Mouse (Mus musculus) hindbrain, embryonic 16.5 days (tissue): ENCODE results near the gene Slc29a1. TPM values are rescaled to one million over a fixed set of nuclear protein-coding genes. Genes with fewer than 3 reads are reported as not detected.

Source experiments
- ATAC-seq: fragments of 200-750 bp; cut with Nextera tagmentation; 2 replicates; pipeline ENCODE4 v1.8.0; 2017; ENCODE audit warnings: moderate TSS enrichment, moderate library complexity
- H3K27ac ChIP-seq: fragments of 300-500 bp; sonication (generic); 2 replicates; pipeline ENCODE4 v1.5.1; 2014; ENCODE audit warnings: low read depth, mild to moderate bottlenecking, control low read depth, low read length, moderate library complexity
- H3K27me3 ChIP-seq: fragments of 300-500 bp; sonication (generic); replicated peaks from 2 replicates; pipeline ENCODE4 v1.6.1; 2014; ENCODE audit warnings: low read length; ENCODE audit not compliant: control insufficient read depth, insufficient read depth
- H3K36me3 ChIP-seq: fragments of 300-500 bp; sonication (generic); 2 replicates; pipeline ENCODE4 v1.6.1; 2014; ENCODE audit warnings: mild to moderate bottlenecking, low read length, moderate library complexity, mixed read lengths; ENCODE audit not compliant: control insufficient read depth, insufficient read depth
- H3K4me1 ChIP-seq: fragments of 300-500 bp; sonication (generic); 2 replicates; pipeline ENCODE4 v1.6.1; 2014; ENCODE audit warnings: low read depth, low read length; ENCODE audit not compliant: control insufficient read depth, insufficient read depth
- H3K4me2 ChIP-seq: fragments of 300-500 bp; sonication (generic); 2 replicates; pipeline ENCODE4 v1.6.1; 2014; ENCODE audit warnings: mild to moderate bottlenecking, low read length, control low read depth, moderate library complexity
- H3K4me3 ChIP-seq: fragments of 300-500 bp; sonication (generic); 2 replicates; pipeline ENCODE4 v1.5.1; 2014; ENCODE audit warnings: mild to moderate bottlenecking, low read length, control low read depth, moderate library complexity
- H3K9ac ChIP-seq: fragments of 300-500 bp; sonication (generic); 2 replicates; pipeline ENCODE4 v1.6.1; 2014; ENCODE audit warnings: low read depth, mild to moderate bottlenecking, control low read depth, low read length, moderate library complexity
- H3K9me3 ChIP-seq: fragments of 300-500 bp; sonication (generic); 2 replicates; pipeline ENCODE4 v1.6.1; 2014; ENCODE audit warnings: mild to moderate bottlenecking, low read length, moderate library complexity; ENCODE audit not compliant: control insufficient read depth
- WGBS: fragments of 180-500 bp; shearing (Covaris S2); extraction: QIAGEN DNeasy Blood & Tissue Kit; methylation state at CpG from one replicate; pipeline ENCODE4 v1.1.7; 2014; 5-methylcytosine and 5-hydroxymethylcytosine counted together
- polyA plus RNA-seq: library from polyadenylated mRNA; unstranded; fragments of >200 nt; fragmentation: Nextera tagmentation; extraction: Ambion mirVana; gene quantifications from 2 replicates; pipeline ENCODE4 v1.2.1, GENCODE M21; 2015

Slc29a1 gene
- polyA plus RNA-seq, 1 experiment from 2014 or later: 56.5 TPM

DNA sequence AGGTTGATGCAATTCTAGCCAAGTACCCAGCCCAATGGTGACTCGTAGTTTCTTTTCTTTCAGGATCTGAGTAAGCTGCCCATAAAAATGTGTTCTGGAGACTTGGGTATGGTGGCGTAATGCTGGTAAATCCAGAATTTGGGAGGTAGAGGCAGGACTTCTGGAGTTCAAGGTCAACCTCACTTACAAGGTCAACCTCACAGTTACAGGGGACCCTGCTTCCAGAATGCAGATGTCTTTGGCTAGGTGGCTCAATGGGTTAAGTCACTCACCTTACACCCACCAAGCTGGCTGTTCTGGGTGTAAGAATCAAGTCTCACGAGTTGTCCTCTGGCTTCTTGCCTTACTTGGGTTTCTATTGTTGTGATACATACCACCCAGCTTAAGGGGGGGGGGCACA is 17.3 kb upstream of the Slc29a1 start:
- Histone ChIP-seq H3K9me3 (no peaks in the 10 kb centered on the region), H3K4me1 (peaks cover 3% of the 10 kb centered on the region; the same call in 1 of the 2 replicates), H3K27ac (no peak overlapping the region), H3K9ac (no peak overlapping the region), H3K36me3 (no peaks in the 10 kb centered on the region), H3K27me3 (no peaks in the 10 kb centered on the region; the same call in 1 of the 2 replicates), H3K4me2 (no peak overlapping the region), H3K4me3 (no peak overlapping the region)
- WGBS: 87% methylated on average over 3 of the region's 3 CpGs
- ATAC-seq: no peak

DNA sequence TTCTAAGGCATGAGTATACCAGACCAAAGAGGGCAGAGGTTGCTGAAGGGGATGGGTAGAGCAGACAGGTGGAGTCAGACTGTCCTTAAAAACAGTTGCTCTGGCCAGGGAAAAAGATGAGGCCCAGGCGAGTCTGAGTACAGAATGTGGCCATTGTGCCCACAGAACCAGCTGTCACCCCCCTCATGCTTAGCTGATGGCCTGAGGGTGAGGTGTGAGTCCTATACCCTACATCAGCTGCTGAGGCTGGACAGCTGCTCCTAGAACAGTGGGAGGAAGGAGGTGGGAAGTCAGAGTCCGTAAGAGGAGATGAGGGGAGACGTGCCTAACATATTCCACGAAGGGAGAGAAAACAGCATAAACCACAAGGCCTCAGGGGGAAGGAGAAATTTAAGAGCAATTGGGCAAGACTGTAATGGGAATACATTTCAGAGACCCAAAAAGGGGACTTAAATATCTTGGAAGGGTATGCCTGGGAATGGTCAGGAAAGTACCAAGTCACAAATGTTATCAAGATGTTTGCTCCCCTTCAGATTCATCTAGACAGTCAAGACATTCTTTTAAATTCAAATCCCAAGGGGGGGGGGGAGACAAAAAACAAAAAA is 16.7 kb upstream of the Slc29a1 start:
- no peaks in the 10 kb centered on the region for H3K36me3 ChIP-seq
- H3K4me2 ChIP-seq: no peak overlapping the region
- peaks cover 3% of the 10 kb centered on the region; the same call in 1 of the 2 replicates for H3K4me1 ChIP-seq
- H3K27ac ChIP-seq: no peak overlapping the region
- H3K27me3 ChIP-seq: no peaks in the 10 kb centered on the region; the same call in 1 of the 2 replicates
- no peak overlapping the region for H3K4me3 ChIP-seq
- WGBS: 61% methylated on average over 4 of the region's 4 CpGs
- no peak overlapping the region for H3K9ac ChIP-seq
- no peaks in the 10 kb centered on the region for H3K9me3 ChIP-seq
- ATAC-seq: no peak

DNA sequence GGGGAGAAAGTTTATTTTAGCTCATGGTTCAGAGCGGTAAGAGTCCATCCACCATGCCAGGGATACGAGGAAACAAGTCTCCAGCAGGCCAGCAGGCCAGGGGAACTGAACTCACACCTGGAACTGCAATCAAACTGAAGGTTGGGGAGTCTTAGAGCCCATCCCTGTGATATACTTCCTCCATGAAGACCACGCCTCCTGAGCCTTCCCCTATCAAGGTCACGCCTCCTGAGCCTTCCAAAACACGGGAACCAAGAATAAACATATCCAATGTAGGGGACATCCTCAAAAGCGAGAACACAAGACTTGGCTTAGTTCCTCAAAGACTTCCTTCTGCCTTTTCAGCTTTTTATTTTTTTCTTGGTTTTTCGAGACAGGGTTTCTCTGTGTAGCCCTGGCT is 13.5 kb upstream of the Slc29a1 start:
- Histone ChIP-seq H3K4me2 (no peak overlapping the region), H3K27ac (no peak overlapping the region), H3K36me3 (no peaks in the 10 kb centered on the region), H3K4me1 (no peaks in the 10 kb centered on the region), H3K4me3 (no peak overlapping the region), H3K27me3 (no peaks in the 10 kb centered on the region), H3K9ac (no peak overlapping the region), H3K9me3 (no peaks in the 10 kb centered on the region)
- WGBS: 86% methylated on average over 7 of the region's 7 CpGs
- no peak for ATAC-seq

DNA sequence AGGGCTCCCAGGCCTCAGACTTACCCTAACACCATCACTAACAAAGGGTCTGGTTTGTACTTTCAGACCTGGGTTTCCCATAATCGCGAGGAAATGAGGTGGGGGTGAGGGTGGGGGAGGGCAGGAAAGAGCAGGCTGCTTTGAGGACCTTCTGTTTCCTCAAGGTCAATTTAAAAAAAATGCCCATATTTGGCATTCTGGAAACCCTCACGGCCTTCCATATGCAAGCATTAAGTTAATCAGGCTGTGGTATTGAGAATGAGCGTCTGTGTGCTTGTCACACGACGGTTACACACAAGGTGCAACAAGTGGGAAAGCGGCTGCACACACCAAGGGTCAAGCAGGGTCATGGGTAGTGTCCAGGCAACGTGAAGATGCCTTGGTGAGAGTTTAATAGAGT is 12.6 kb upstream of the Slc29a1 start:
- Histone ChIP-seq H3K4me2 (no peak overlapping the region), H3K9ac (no peak overlapping the region), H3K9me3 (no peaks in the 10 kb centered on the region), H3K27ac (no peak overlapping the region), H3K4me1 (no peaks in the 10 kb centered on the region), H3K4me3 (no peak overlapping the region), H3K27me3 (no peaks in the 10 kb centered on the region), H3K36me3 (no peaks in the 10 kb centered on the region)
- WGBS: 84% methylated on average over 8 of the region's 8 CpGs
- no peak for ATAC-seq

DNA sequence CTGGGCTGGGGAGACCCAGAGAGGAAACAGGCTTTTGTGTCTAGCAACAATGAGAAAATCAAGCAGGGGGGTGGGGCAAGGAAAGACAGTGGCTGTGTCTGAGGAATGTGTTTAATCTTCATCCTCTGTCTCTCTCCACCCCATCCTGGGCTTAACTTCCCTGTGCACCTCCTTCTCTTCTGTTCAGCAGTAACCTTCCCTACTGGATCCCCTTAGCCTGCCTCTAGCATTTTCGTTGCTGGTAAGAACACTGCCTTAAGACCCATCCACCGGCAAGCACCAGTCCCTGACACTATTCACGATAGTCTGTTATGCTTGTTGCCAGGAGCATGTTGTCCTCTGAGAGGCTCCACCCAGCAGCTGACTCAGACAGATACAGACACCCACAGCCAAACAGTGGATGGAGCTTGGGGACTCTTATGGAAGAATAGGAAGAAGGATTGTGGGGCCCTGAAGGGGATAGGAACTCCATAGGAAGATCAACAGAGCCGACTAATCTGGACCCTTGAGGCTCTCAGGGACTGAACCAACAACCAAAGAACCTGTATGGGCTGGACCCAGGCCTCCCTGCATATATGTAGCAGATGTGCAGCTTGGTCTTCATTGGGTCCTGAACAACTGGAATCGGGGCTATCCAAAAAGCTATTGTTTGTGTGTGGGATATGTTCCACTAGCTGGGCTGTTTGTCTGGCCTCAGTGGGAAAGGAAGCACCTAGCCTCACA is 10.9 kb upstream of the Slc29a1 start:
- Histone ChIP-seq H3K27me3 (no peaks in the 10 kb centered on the region), H3K4me3 (no peak overlapping the region), H3K36me3 (no peaks in the 10 kb centered on the region), H3K27ac (no peak overlapping the region), H3K9me3 (no peaks in the 10 kb centered on the region), H3K9ac (no peak overlapping the region), H3K4me2 (no peak overlapping the region), H3K4me1 (no peaks in the 10 kb centered on the region)
- ATAC-seq: no peak; the same call in 1 of the 2 replicates
- 33% methylated on average over 5 of the region's 5 CpGs for WGBS

DNA sequence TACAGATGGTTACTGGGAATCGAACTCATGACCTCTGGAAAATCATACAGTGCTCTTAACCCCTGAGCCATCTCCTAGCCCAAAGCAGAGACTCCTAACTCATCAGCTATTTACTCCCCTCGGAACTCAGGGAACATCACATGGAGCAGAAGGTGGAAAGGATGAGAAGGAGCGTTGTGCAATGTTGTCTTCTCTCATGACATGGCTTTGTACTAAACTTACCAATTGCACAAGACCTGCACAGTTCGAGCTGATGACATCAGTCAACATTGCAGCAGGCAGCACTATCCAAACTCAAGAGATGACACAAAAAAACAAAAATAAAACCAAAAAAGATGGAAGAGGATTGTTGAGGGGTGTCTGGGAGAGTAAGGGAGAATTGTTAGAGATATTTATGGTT is 9.0 kb upstream of the Slc29a1 start:
- Histone ChIP-seq H3K9ac (no peak overlapping the region), H3K27me3 (no peaks in the 10 kb centered on the region), H3K4me3 (no peak overlapping the region), H3K36me3 (no peaks in the 10 kb centered on the region), H3K9me3 (no peaks in the 10 kb centered on the region), H3K27ac (no peak overlapping the region), H3K4me1 (no peaks in the 10 kb centered on the region), H3K4me2 (no peak overlapping the region)
- 88% methylated on average over 4 of the region's 4 CpGs for WGBS
- ATAC-seq: no peak

DNA sequence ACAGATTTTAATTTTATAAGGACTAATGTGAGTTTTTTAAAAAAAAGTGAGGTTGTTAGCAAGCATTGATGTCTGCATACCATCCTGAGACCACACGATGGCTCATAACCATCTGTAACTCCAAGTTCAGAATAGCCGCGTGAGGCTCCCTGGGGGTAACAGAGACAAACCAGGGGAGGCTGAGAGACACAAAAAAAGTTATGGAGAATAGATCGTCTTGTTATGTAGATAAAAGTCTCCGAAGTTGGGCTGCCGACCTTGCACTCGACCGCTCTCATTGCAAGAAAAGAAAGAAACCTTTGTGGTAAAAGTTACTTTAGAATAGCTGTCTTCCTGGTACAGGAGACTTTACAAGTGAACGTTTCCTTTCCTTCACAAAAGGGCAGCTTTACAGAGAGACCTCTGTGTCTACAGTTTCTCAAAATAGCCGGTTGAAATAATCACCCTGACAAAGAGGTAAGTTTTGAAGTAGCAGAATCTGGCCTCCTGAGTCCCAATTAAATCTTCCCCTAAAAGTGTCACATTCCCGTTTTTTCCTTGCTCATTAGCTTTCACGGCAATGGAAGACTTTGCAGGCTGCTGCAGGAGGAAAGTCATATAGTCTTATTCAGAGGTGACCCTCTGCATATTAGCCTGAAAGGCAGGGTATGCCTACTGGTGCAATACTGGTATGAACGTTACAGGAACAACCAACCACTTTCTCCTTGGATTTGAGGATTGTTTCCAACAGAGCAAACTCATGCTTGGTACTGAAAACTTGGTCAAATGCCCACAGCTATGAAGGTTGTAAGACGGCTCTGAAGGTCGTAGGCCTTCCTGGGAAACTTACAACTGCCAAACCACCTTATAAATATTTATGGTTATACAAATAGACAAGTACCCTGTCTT is 7.8 kb upstream of the Slc29a1 start:
- WGBS: 82% methylated on average over 15 of the region's 15 CpGs
- Histone ChIP-seq H3K4me3 (no peak overlapping the region), H3K9ac (no peak overlapping the region), H3K4me2 (no peak overlapping the region), H3K27me3 (no peaks in the 10 kb centered on the region), H3K27ac (no peak overlapping the region), H3K4me1 (no peaks in the 10 kb centered on the region), H3K9me3 (no peaks in the 10 kb centered on the region), H3K36me3 (no peaks in the 10 kb centered on the region)
- no peak for ATAC-seq

DNA sequence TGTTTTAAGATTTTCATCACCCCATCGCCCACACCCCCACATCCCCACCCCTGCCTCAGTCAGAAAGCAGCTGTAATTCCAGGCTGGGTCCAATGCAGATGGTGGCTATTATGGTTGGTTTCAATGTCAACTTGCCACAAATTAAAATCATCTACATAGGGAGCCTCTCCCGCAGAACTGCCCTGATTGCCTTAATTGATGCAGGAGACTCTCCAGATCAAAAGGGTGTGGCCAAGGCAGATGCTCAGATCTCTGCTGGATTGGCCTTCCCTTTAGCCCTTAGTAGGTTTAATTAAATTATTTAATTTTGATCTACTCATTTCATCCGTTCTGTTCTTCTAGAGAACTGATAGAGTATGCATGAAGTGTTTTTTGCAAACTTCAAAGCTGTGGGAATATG is 3.6 kb upstream of the Slc29a1 start:
- no peaks in the 10 kb centered on the region for H3K36me3 ChIP-seq
- no peak overlapping the region for H3K9ac ChIP-seq
- H3K4me1 ChIP-seq: peaks cover 5% of the 10 kb centered on the region
- H3K9me3 ChIP-seq: no peaks in the 10 kb centered on the region
- no peak overlapping the region for H3K4me3 ChIP-seq
- WGBS: 72% methylated on average over 3 of the region's 3 CpGs
- no peak overlapping the region for H3K27ac ChIP-seq
- H3K4me2 ChIP-seq: no peak overlapping the region
- ATAC-seq: no peak
- H3K27me3 ChIP-seq: peaks cover 12% of the 10 kb centered on the region

DNA sequence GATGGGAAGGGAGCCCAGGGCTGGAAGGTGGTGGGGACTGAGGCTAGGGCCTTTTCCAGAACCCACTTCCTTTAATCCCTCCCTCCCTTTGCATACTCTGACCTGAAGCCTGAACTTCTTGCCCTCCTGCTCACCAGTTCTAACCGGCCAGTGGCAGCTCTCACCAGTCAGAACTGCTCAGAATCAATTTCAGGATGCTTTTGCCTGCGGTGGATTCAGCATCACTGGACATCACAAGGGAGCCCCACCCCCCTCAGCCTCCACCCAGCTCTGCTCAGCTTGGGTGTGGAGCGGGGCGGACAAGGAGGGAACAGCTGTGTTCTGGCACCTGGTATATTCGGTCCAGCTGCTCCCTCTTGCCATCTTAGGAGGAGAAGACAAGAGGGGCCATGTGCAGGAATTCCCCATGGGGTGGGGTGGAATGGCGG is 2.5 kb upstream of the Slc29a1 start, which contains the start of gene Mymx:
Gene Mymx (minus strand): TSS at position 226 of the 428 bp plus-strand sequence.
- no peak within 1 kb of the TSS for H3K4me3 ChIP-seq
- H3K27me3 ChIP-seq: peaks cover 12% of the 10 kb centered on the region
- ATAC-seq: no peak
- no peak within 1 kb of the TSS for H3K4me2 ChIP-seq
- H3K9me3 ChIP-seq: no peaks in the 10 kb centered on the region
- no peaks in the 10 kb centered on the region for H3K36me3 ChIP-seq
- 22% methylated on average over 6 of the region's 6 CpGs for WGBS
- H3K27ac ChIP-seq: no peak within 1 kb of the TSS
- H3K4me1 ChIP-seq: peaks cover 5% of the 10 kb centered on the region
- no peak within 1 kb of the TSS for H3K9ac ChIP-seq
